Mouse (Mus musculus): Measurements from ENCODE around the gene Tmem141.
A peak's percentile ranks its signal among the peaks of the same experiment; 100 is the strongest.

Tmem141 gene

GRCm38 (mm10) chr2:25602526-25602925 is 19.3 kb downstream of the Tmem141 start:
- no peak for DNase-seq

DNA sequence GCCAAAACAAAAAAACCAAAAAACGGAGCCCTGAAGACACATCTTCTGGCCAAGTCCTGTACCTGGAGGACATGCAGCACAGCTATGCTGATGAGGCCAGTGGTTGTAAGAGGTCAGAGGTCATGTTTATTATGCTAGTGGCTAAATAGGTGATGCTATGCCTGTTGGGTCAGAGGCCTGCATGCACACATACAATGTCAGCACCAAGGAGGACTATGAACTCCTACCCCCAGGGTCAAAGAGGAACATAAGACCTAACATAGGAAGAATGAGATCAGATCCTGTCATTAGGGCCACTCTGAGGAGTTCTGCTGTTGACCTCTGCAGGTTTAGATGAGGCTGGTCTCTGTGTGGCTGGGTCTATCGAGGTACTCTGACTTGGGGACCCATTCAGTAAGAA is 21.8 kb downstream of the Tmem141 start:
- DNase-seq, result no peak

GRCm38 (mm10) chr2:25598749-25599148 is 23.1 kb downstream of the Tmem141 start:
- no peak for DNase-seq

GRCm38 (mm10) chr2:25596765-25597510 is 24.9 kb downstream of the Tmem141 start:
- no peak for DNase-seq

DNA sequence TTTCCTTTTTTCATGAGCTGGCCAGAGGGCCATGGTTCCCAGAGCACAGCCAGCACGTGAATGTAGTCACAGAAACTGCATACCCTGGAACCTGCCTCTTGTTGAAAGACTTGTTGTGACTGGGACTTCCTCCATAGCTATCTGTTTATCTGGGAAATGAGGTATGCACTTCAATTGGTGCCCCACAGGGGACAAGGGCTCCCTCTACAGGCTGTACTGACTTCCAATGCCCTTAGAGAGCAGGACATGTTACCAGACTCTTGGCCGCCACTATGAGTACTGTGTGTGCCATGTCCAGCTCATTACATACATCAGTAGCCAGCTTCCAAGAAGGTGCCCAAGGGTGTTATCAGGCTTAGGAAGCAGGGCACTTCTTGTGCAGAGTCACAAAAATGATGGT is 29.9 kb downstream of the Tmem141 start:
- DNase-seq, result no peak

DNA sequence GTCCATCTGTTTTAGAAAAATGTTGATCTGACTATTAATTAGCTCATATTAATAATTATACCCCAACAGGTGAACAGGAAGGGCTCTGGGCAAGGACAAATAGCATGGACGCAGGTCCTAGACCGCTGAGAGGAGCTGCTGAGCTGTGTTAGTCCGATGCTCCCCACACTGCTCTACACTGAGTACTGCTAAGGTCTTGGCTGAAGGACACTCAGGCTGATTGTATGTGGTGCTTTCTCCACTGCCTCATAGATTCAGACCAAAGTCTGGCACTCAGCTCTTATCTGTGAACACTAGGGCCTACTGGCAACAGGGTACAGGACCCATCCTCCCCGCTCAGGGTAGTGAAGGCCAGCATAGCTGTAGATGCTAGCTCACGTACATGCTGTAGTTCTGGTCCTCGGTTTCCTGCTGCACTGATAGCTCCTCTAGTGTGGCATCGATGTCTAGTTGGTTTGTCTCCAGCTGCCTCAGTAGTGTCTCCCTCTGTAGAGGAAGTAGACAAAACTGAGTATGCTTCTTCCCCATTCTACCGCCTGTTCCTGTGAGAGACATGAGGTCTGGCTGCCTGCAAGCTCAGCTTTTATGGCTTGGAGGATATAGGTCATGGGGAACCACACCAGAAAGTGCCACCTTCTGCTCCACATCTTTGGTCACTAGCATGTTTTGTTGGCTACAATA is 33.4 kb downstream of the Tmem141 start:
- no peak for DNase-seq

GRCm38 (mm10) chr2:25587290-25587689 is 34.5 kb downstream of the Tmem141 start:
- DNase-seq, result no peak

DNA sequence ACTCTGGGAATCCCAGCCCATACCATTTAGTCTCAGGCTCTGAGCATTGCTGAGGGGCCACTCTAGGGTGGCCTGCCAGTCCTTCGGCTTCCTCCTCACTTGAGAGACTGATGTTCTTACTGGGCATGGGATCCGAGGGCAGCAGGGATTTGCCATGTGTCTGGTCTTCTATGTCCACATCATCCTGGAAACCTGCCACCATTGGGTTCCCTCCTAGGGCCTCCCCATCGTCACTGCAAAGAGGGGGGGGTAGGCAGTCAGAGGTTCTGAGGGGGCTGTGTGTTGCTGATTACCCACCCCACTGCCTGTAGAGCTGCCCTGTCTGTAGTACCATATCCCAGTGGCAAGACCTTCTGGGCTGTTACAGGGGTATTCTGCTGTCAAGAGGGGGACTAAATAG is 36.2 kb downstream of the Tmem141 start:
- no peak for DNase-seq

DNA sequence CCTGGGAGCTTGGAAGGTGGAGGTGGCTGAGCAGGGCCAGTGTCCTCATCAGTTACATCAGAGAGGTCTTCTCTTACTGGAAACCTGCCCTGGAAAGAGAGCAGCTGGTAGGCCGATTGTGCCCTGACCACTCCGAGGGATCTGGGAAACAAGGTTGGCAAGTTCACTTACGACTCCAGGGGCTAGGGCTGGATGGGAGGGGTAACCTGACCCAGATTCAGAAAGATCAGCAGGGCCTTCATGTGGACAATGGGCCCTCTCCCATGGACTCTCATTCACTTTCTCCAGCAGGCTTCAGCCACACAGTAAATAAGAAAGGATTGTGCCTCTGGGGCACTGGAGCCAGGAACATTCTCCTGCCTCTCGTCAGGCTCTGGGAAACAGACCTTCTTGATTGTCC is 36.9 kb downstream of the Tmem141 start:
- DNase-seq, result no peak

- no peak for DNase-seq
These were observed 37.7 kb downstream of the Tmem141 start for GRCm38 (mm10) chr2:25584152-25584551.

- DNase-seq, result no peak
These were observed 38.2 kb downstream of the Tmem141 start for GRCm38 (mm10) chr2:25583571-25583970.

DNA sequence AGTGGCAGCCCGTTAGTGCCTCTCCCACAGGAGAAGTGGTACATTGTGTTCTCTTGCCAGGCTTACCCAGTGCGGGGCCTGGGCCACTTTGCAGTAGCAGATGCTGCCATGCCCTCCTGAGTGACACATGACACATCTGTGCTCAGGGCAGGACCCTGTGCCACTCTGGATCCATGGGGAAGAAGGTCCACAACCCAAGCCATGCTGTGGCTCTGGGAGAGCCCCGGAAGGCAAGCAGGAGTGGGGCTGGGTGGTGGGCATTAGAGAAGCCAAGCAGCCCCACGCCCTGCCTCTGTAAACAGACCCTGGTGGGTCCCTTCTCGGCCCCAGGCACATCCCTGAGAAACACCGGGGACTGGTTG is 38.7 kb downstream of the Tmem141 start:
- DNase-seq, result no peak

DNA sequence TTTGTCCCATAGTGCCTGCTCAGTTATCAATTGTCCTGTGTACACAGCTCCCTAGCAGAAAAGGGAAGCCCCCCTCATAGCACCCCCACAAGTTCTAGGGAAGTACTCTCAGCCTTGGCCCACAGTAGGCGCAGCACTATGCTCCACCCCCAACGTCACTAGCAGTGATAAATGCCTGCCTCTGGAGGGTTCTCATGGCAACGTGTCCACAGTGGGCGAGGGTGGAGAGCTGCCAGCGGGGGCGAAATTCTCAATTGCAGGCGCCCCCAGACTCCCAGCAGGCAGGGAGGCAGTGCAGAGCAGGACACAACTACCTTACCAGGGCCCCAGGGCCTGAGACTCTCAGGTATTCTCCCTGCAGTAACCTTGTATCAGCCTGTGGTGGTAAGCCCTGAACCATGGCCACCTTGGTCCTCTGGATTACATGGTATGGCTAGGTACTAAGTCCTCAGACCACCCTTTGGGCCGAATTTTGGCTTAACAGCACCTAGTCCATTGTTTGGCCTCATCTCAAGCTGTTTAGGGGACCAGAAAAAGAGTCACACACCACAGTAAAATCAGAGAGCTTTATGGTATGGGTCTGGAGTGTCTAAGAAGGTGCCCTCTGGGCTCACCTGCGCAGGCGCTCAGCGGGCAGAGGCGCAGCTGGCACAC is 39.2 kb downstream of the Tmem141 start:
- peak; percentile 60 for DNase-seq

DNA sequence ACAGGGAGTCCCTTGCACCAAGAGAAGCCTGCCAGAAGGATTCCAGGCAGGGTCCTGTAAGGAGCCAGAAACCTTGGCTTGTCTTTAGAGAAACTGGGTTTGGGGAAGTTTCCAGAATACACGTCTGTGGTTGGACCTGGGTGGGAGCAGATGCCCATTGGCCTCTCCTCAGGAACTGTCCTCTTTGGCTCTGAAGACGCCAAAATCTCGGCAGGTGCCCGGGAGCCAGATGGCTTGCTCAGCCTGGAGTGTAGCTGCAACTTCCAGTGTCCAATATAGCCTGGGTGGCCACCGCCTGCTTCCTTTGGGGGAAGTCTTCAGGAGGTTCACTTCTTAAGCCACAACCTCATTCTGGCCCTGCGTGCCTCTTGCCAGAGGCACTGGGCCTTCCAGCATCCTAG is 39.9 kb downstream of the Tmem141 start:
- no peak for DNase-seq

- peak; percentile 68 for DNase-seq
These were observed 40.4 kb downstream of the Tmem141 start, which contains the start of gene Ajm1 for GRCm38 (mm10) chr2:25581294-25581864. TSS of gene Ajm1 (minus strand) at chr2:25581757.

- no peak for DNase-seq
These were observed 41.1 kb downstream of the Tmem141 start for GRCm38 (mm10) chr2:25580621-25581101.

DNA sequence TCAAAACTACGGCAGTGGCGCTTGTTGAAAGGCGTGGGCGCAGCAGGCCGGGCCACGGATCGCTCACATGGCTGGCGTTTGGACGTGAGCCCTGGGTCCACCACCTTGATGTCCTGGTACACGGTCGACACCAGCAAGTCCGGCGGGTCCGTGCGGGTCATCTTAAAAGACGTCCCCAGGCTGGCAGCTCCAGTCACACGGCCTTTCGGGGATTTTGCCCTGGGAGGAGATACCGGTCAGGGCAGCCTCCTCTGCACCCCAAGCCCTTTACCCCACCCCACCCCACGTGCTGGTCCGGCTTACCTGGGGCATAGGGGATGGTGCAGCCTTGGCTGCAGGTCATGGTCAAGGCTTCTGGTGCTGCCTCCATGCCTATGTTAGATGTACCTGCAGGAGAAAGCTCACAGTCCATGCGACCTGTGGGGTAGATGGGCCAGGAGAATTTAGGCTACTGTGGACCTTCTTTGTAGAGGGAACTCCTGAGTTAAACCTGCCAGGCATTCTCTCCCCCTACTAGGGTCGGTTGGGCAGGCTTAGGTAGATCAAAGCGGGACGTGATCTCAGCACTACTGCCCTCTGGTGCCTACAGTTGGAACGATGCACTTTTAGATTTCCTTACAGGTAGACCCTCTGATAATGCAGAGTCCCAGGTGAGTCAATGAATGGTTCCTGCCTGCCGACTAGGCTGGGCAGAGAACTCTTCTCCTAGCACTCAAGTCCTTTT is 41.9 kb downstream of the Tmem141 start:
- DNase-seq, result peak; percentile 66

- DNase-seq, result peak; percentile 34
These were observed 42.7 kb downstream of the Tmem141 start for GRCm38 (mm10) chr2:25578796-25579736.

DNA sequence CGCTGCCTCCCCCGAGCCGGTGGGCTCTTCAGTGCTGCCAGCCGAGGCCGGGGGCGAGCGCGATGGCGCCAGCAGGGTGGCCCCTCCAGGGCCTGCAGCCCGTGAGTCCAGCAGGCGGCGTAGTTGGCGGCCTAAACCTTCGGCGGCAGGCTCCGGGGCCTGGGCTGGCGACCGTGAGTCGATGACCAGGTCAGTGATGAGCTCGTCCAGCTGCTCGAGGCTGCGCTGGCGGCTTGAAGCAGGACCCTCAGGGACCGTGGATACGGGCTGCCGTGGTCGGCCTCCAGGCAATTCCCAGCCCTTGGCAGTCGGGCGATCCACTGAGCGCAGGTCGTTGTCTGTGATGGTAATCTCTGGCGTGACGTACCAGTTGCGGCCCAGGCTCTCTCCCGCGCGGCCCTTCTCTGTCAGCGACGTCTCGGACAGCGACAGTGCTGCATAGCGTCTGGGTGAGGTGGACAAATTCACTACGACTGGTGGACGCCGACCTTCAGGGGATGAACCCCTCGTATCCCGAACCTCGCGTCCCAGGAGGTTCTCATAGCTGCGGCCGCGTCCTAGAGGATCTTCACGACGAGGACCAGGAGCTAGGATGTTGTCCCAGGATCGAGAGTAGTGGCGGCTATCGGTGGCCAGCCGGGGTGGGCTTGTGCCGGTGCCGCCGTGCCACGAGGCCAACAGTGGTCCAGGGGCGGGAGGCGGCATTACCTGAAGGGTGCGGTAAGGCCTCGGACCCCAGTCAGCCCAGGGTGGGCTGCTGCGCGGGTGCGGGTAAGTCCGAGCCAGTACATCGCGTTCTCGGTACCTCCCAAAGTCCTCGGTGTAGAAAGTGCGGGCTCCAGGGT is 43.6 kb downstream of the Tmem141 start:
- DNase-seq, result peak; percentile 57
